Mouse (Mus musculus) MEL (cell line): Measurements from ENCODE around the gene Egr4. TPM values are rescaled to one million over a fixed set of nuclear protein-coding genes. Genes with fewer than 3 reads are reported as not detected.
A peak's percentile ranks its signal among the peaks of the same experiment; 100 is the strongest.

Experiments used
- DNase-seq: peaks from one replicate; pipeline ENCODE4 v3.0.0; 2011; ENCODE audit warnings: low read depth, low spot score
- H3K27ac ChIP-seq: 2 replicates; pipeline ENCODE4 v1.5.1; 2012; ENCODE audit warnings: low read depth, mild to moderate bottlenecking, control low read depth, low read length, moderate library complexity; ENCODE audit not compliant: control insufficient read depth
- H3K27me3 ChIP-seq, 2 experiments: fragments of 150-350 bp in 1 of 2; sonication (generic) in 1 of 2; 2 replicates each; pipeline ENCODE4 v1.6.1; 2012; ENCODE audit warnings: low read length in 2 of 2, mild to moderate bottlenecking in 2 of 2, improper control_type of control experiment in 1 of 2, moderate library complexity in 1 of 2; ENCODE audit not compliant: insufficient read depth in 2 of 2, control insufficient read depth in 1 of 2
- H3K36me3 ChIP-seq, 2 experiments: 2 replicates each; pipeline ENCODE4 v1.6.1; 2012 to 2014; ENCODE audit warnings: low read length in 2 of 2, improper control_type of control experiment in 1 of 2, inconsistent platforms in 1 of 2, mild to moderate bottlenecking in 1 of 2; ENCODE audit not compliant: insufficient read depth in 2 of 2, control insufficient read depth in 1 of 2
- H3K4me1 ChIP-seq, 2 experiments: fragments of 150-350 bp in 1 of 2; sonication (generic) in 1 of 2; 2 replicates each; pipeline ENCODE4 v1.6.1; 2012; ENCODE audit warnings: low read length in 2 of 2, improper control_type of control experiment in 1 of 2, mild to moderate bottlenecking in 1 of 2; ENCODE audit not compliant: insufficient read depth in 2 of 2, control insufficient read depth in 1 of 2
- H3K4me3 ChIP-seq, 2 experiments: fragments of 150-350 bp in 1 of 2; sonication (generic) in 1 of 2; 2 replicates each; pipeline ENCODE4 v1.5.1; 2012; ENCODE audit warnings: low read depth in 2 of 2, low read length in 2 of 2, mild to moderate bottlenecking in 2 of 2, moderate library complexity in 2 of 2, control low read depth in 1 of 2, improper control_type of control experiment in 1 of 2; ENCODE audit not compliant: control insufficient read depth in 1 of 2, insufficient read depth in 1 of 2
- H3K79me2 ChIP-seq: 2 replicates; pipeline ENCODE4 v1.6.1; 2012; ENCODE audit warnings: mild to moderate bottlenecking, low read length, moderate library complexity; ENCODE audit not compliant: control insufficient read depth, poor library complexity, insufficient read depth
- H3K9ac ChIP-seq: 2 replicates; pipeline ENCODE4 v1.6.1; 2012; ENCODE audit warnings: low read depth, mild to moderate bottlenecking, control low read depth, low read length, moderate library complexity; ENCODE audit not compliant: control insufficient read depth, poor library complexity, severe bottlenecking
- H3K9me3 ChIP-seq: fragments of 150-350 bp; sonication (generic); replicated peaks from 2 replicates; pipeline ENCODE4 v1.6.1; 2012; ENCODE audit warnings: mild to moderate bottlenecking, low read length, improper control_type of control experiment, moderate library complexity; ENCODE audit not compliant: insufficient read depth
- CHD2 ChIP-seq: IDR thresholded peaks from 2 replicates; pipeline ENCODE4 v1.6.1; 2011; ENCODE audit warnings: low read length, improper control_type of control experiment
- CTCF ChIP-seq, 3 experiments: IDR thresholded peaks in 2 of 3; conservative IDR thresholded peaks in 1 of 3; 2 replicates each; pipeline ENCODE4 v1.5.1; 2011 to 2012; ENCODE audit warnings: low read length in 3 of 3, low read depth in 2 of 3, mild to moderate bottlenecking in 2 of 3, improper control_type of control experiment in 1 of 3, inconsistent platforms in 1 of 3, mixed read lengths in 1 of 3, moderate library complexity in 1 of 3; ENCODE audit not compliant: control insufficient read depth in 1 of 3, insufficient read depth in 1 of 3, poor library complexity in 1 of 3, severe bottlenecking in 1 of 3
- E2F4 ChIP-seq: IDR thresholded peaks from 2 replicates; pipeline ENCODE4 v1.6.1; 2011; ENCODE audit warnings: low read depth, low read length, improper control_type of control experiment, borderline replicate concordance
- GABPA ChIP-seq: IDR thresholded peaks from 2 replicates; pipeline ENCODE4 v1.6.1; 2012; ENCODE audit warnings: low read depth, mild to moderate bottlenecking, inconsistent platforms, low read length, improper control_type of control experiment, moderate library complexity
- GATA1 ChIP-seq: IDR thresholded peaks from 2 replicates; pipeline ENCODE4 v1.6.1; 2011; ENCODE audit warnings: low read depth, low read length, improper control_type of control experiment
- KAT2A ChIP-seq: conservative IDR thresholded peaks from 2 replicates; pipeline ENCODE4 v1.6.1; 2012; ENCODE audit warnings: low read depth, low read length, improper control_type of control experiment, inconsistent platforms
- MAFK ChIP-seq: IDR thresholded peaks from 2 replicates; pipeline ENCODE4 v1.6.1; 2011; ENCODE audit warnings: low read depth, mild to moderate bottlenecking, low read length, improper control_type of control experiment, borderline replicate concordance
- MAZ ChIP-seq: IDR thresholded peaks from 2 replicates; pipeline ENCODE4 v1.6.1; 2012; ENCODE audit warnings: low read depth, mild to moderate bottlenecking, inconsistent platforms, low read length, improper control_type of control experiment
- MEF2A ChIP-seq: IDR thresholded peaks from 2 replicates; pipeline ENCODE4 v1.6.1; 2014; ENCODE audit warnings: low read depth, mild to moderate bottlenecking, inconsistent platforms, low read length, improper control_type of control experiment; ENCODE audit not compliant: poor library complexity, insufficient replicate concordance, severe bottlenecking; ENCODE audit errors: extremely low read depth
- MXI1 ChIP-seq: IDR thresholded peaks from 2 replicates; pipeline ENCODE4 v1.6.1; 2011; ENCODE audit warnings: mild to moderate bottlenecking, low read depth, low read length, improper control_type of control experiment
- MYB ChIP-seq: IDR thresholded peaks from 2 replicates; pipeline ENCODE4 v1.6.1; 2011; ENCODE audit warnings: mild to moderate bottlenecking, low read depth, low read length, improper control_type of control experiment
- MYC ChIP-seq: IDR thresholded peaks from 2 replicates; pipeline ENCODE4 v1.6.1; 2011; ENCODE audit warnings: low read depth, mild to moderate bottlenecking, low read length, improper control_type of control experiment, moderate library complexity
- POLR2A ChIP-seq, 2 experiments: IDR thresholded peaks; 2 replicates each; pipeline ENCODE4 v1.6.1; 2011 to 2012; ENCODE audit warnings: low read length in 2 of 2, mild to moderate bottlenecking in 2 of 2, control low read depth in 1 of 2, improper control_type of control experiment in 1 of 2, low read depth in 1 of 2, moderate library complexity in 1 of 2; ENCODE audit not compliant: control insufficient read depth in 1 of 2, insufficient read depth in 1 of 2, poor library complexity in 1 of 2
- POLR2AphosphoS2 ChIP-seq: IDR thresholded peaks from 2 replicates; pipeline ENCODE4 v1.6.1; 2011; ENCODE audit warnings: low read length, improper control_type of control experiment
- POLR2AphosphoS5 ChIP-seq: IDR thresholded peaks from 2 replicates; pipeline ENCODE4 v1.6.1; 2012; ENCODE audit warnings: low read depth, borderline replicate concordance, mild to moderate bottlenecking, inconsistent platforms, low read length, moderate library complexity, mixed read lengths
- RAD21 ChIP-seq: IDR thresholded peaks from 2 replicates; pipeline ENCODE4 v1.6.1; 2011; ENCODE audit warnings: mild to moderate bottlenecking, low read depth, low read length, improper control_type of control experiment
- RCOR1 ChIP-seq: IDR thresholded peaks from 2 replicates; pipeline ENCODE4 v1.6.1; 2012; ENCODE audit warnings: low read depth, mild to moderate bottlenecking, inconsistent platforms, low read length, improper control_type of control experiment
- SIN3A ChIP-seq: IDR thresholded peaks from 2 replicates; pipeline ENCODE4 v1.6.1; 2012; ENCODE audit warnings: low read length, improper control_type of control experiment, inconsistent platforms
- SMC3 ChIP-seq: IDR thresholded peaks from 2 replicates; pipeline ENCODE4 v1.6.1; 2011; ENCODE audit warnings: low read depth, low read length, improper control_type of control experiment
- TBP ChIP-seq: IDR thresholded peaks from 2 replicates; pipeline ENCODE4 v1.8.0; 2011; ENCODE audit warnings: low read depth, low read length, improper control_type of control experiment
- TCF12 ChIP-seq: IDR thresholded peaks from 2 replicates; pipeline ENCODE4 v1.6.1; 2014; ENCODE audit warnings: low read depth, mild to moderate bottlenecking, inconsistent platforms, low read length, improper control_type of control experiment, moderate library complexity
- USF1 ChIP-seq: IDR thresholded peaks from 2 replicates; pipeline ENCODE4 v1.6.1; 2014; ENCODE audit warnings: low read depth, mild to moderate bottlenecking, inconsistent platforms, low read length, improper control_type of control experiment, moderate library complexity
- USF2 ChIP-seq, 2 experiments: IDR thresholded peaks; 2 replicates each; pipeline ENCODE4 v1.6.1; 2011 to 2012; ENCODE audit warnings: improper control_type of control experiment in 2 of 2, low read length in 2 of 2, borderline replicate concordance in 1 of 2, inconsistent platforms in 1 of 2, low read depth in 1 of 2, mild to moderate bottlenecking in 1 of 2; ENCODE audit not compliant: insufficient read depth in 1 of 2
- ZKSCAN1 ChIP-seq: IDR thresholded peaks from 2 replicates; pipeline ENCODE4 v1.6.1; 2012; ENCODE audit warnings: low read depth, mild to moderate bottlenecking, inconsistent platforms, low read length, improper control_type of control experiment, moderate library complexity
- ZNF384 ChIP-seq: IDR thresholded peaks from 2 replicates; pipeline ENCODE4 v1.6.1; 2012; ENCODE audit warnings: low read depth, mild to moderate bottlenecking, inconsistent platforms, low read length, improper control_type of control experiment
- polyA plus RNA-seq, 2 experiments: library from polyadenylated mRNA; stranded (reverse) in 1 of 2; unstranded in 1 of 2; fragments of >175 nt in 1 of 2; fragments of >200 nt in 1 of 2; gene quantifications; 2 replicates each; pipeline versions ENCODE4 v1.2.1 to v1.2.4; 2012; ENCODE audit warnings: low replicate concordance in 2 of 2, low read depth in 1 of 2; ENCODE audit not compliant: insufficient read length in 2 of 2, insufficient read depth in 1 of 2, missing spikeins in 1 of 2
- total RNA-seq: library from RNA; depleted of rRNA; stranded (reverse); fragments of 300-350 nt; gene quantifications from 2 replicates; pipeline ENCODE4 v1.2.3, GENCODE M21; 2012

Gene Egr4
- total and polyA plus RNA-seq, 3 experiments, result not detected

DNA sequence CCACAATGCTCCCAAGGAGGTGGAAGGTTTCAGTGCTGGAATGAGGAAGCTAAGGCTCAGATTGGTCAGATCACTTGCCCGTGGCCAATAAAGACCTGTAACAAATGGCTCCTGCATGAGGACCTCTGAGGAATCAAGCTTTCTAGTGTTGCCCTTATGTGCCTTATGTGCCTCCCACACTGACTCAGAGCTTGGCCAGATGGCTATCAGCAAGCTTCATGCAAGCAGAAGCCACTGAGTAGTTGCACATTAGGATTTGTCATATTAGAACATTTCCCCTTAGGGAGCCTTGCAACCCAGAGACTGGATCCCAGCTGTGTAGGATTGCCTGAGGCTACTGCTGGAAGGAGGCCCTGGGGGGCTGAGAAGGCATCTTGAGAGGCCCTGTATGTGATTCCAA is 13.0 kb downstream of the Egr4 start:
- no peak overlapping the region for H3K4me3 ChIP-seq
- H3K9me3 ChIP-seq, result no peaks in the 10 kb centered on the region
- H3K27me3 ChIP-seq, result peaks cover 0 to 3% of the 10 kb centered on the region in 2 experiments; a peak in 1 of 4 replicates
- H3K79me2 ChIP-seq, result no peaks in the 10 kb centered on the region
- H3K4me1 ChIP-seq, result no peaks in the 10 kb centered on the region
- no peak for DNase-seq
- H3K9ac ChIP-seq, result no peak overlapping the region
- TF ChIP-seq POLR2A (IDR thresholded peaks at IDR 0.05; ENCODE audit: control insufficient read depth in 1 of 2, insufficient read depth in 1 of 2, low read depth in 1 of 2, low read length in 2 of 2, poor library complexity in 1 of 2), result no peak
- TF ChIP-seq TBP, result no peak
- no peak for TF ChIP-seq SMC3
- TF ChIP-seq POLR2AphosphoS2, result no peak
- no peak for TF ChIP-seq MYB
- no peak for TF ChIP-seq RAD21
- no peak for TF ChIP-seq E2F4
- no peak for TF ChIP-seq RCOR1
- TF ChIP-seq GABPA, result no peak
- TF ChIP-seq MAFK, result no peak
- TF ChIP-seq MEF2A, result no peak
- TF ChIP-seq CHD2, result no peak
- no peak for TF ChIP-seq TCF12
- no peak for TF ChIP-seq MAZ
- no peak for TF ChIP-seq MYC
- H3K36me3 ChIP-seq, result no peaks in the 10 kb centered on the region
- no peak overlapping the region for H3K27ac ChIP-seq

GRCm38 (mm10) chr6:85498147-85498546 is 15.2 kb downstream of the Egr4 start:
- no peak overlapping the region for H3K9ac ChIP-seq
- TF ChIP-seq GABPA (no peak), MXI1 (0 out of 2 replicates have a peak, but pooled peaks have one; percentile 39), SIN3A (peak; percentile 70), KAT2A (no peak), SMC3 (no peak), ZKSCAN1 (peak; percentile 87), ZNF384 (peak; percentile 59; the same call in 1 of the 2 replicates), MYB (no peak), GATA1 (peak; percentile 31; the same call in 1 of the 2 replicates), USF2 (IDR thresholded peaks at IDR 0.05; ENCODE audit: borderline replicate concordance in 1 of 2, insufficient read depth in 1 of 2, low read depth in 1 of 2, low read length in 2 of 2) (no peak), POLR2AphosphoS5 (no peak), CTCF (IDR thresholded peaks at IDR 0.05 in 2 of 3, conservative IDR thresholded peaks at IDR 0.05 in 1 of 3; ENCODE audit: control insufficient read depth in 1 of 3, insufficient read depth in 1 of 3, low read depth in 2 of 3, low read length in 3 of 3, poor library complexity in 1 of 3, severe bottlenecking in 1 of 3) (no peak), USF1 (no peak), RCOR1 (no peak)
- peak; percentile 51 for DNase-seq
- no peaks in the 10 kb centered on the region for H3K79me2 ChIP-seq
- peaks cover 0 to 9% of the 10 kb centered on the region in 2 experiments; a peak in 3 of 4 replicates for H3K27me3 ChIP-seq
- H3K9me3 ChIP-seq, result no peaks in the 10 kb centered on the region
- no peaks in the 10 kb centered on the region for H3K4me1 ChIP-seq
- no peaks in the 10 kb centered on the region for H3K36me3 ChIP-seq
- no peak overlapping the region for H3K27ac ChIP-seq
- no peak overlapping the region for H3K4me3 ChIP-seq
